Mouse (Mus musculus): Measurements from ENCODE around the gene Slc35e1. TPM values are rescaled to one million over a fixed set of nuclear protein-coding genes. Genes with fewer than 3 reads are reported as not detected.

Slc35e1 gene
- total and polyA plus RNA-seq, 2 experiments from 2014 or later = 6.7 to 35.7 TPM

- TF ChIP-seq CTCF (IDR thresholded peaks at IDR 0.05; ENCODE audit: low read depth) (no peak), EP300 (IDR thresholded peaks at IDR 0.05; ENCODE audit: low read depth) (no peak)
- H3K4me3 ChIP-seq (ENCODE audit: low read depth, low read length) = no peak overlapping the region
- no peak overlapping the region for H3K4me2 ChIP-seq (ENCODE audit: low read depth, low read length)
- H3K27me3 ChIP-seq (ENCODE audit: control insufficient read depth, insufficient read depth, low read length) = no peaks in the 10 kb centered on the region
- no peak overlapping the region for H3K9ac ChIP-seq (replicated peaks; ENCODE audit: low read depth, low read length)
- H3K36me3 ChIP-seq (replicated peaks; ENCODE audit: control insufficient read depth, insufficient read depth, low read length) = no peaks in the 10 kb centered on the region
- ATAC-seq (ENCODE audit: insufficient read depth, low read depth) = peak; percentile 87
- peak overlapping the region; percentile 63 for H3K27ac ChIP-seq (ENCODE audit: low read depth)
- 1% methylated on average over 2 of the region's 2 CpGs for WGBS
- H3K4me1 ChIP-seq (ENCODE audit: control insufficient read depth, insufficient read depth) = 0 out of 2 replicates have a peak, but pooled peaks cover 6% of the 10 kb centered on the region
- peak; percentile 52 for DNase-seq (ENCODE audit: low spot score)
- H3K9me3 ChIP-seq (replicated peaks; ENCODE audit: control insufficient read depth, low read length) = no peaks in the 10 kb centered on the region
These were observed 57.5 kb downstream of the Slc35e1 start for GRCm38 (mm10) chr8:72434952-72435351.

Small RNAs within 50 kb of the gene (microRNA-seq; reads per million reads assigned to microRNA genes)
- gene Gm28019 (not detected), gene Mir7068 (4.5 reads per million, percentile 19 among the genes with 10 or more reads in this experiment)

Other genes with a start within 250 kb of the Slc35e1 start
- gene Gm10282, start 187.4 kb downstream of the Slc35e1 start, total RNA-seq (2014; rRNA removed; ENCODE audit: low replicate concordance) = 0.15 and 3.0 TPM in 2 replicates
- 8.4 and 10.0 TPM in 2 replicates for gene Gm10282, start 187.4 kb downstream of the Slc35e1 start, polyA plus RNA-seq (2015; fragmentation: Nextera tagmentation; extraction: Ambion mirVana)
- 21.9 and 32.9 TPM in 2 replicates for gene Klf2, start 173.6 kb downstream of the Slc35e1 start, total RNA-seq (2014; rRNA removed; ENCODE audit: low replicate concordance)
- gene Klf2, start 173.6 kb downstream of the Slc35e1 start, polyA plus RNA-seq (2015; fragmentation: Nextera tagmentation; extraction: Ambion mirVana) = 17.7 and 21.3 TPM in 2 replicates
- 33.0 and 52.7 TPM in 2 replicates for gene Eps15l1, start 71.2 kb downstream of the Slc35e1 start, total RNA-seq (2014; rRNA removed; ENCODE audit: low replicate concordance)
- gene Eps15l1, start 71.2 kb downstream of the Slc35e1 start, polyA plus RNA-seq (2015; fragmentation: Nextera tagmentation; extraction: Ambion mirVana) = 23.2 and 24.9 TPM in 2 replicates
- 0.58 TPM in 1 of 2 replicates, not detected in the other for gene Calr3, start 48.7 kb downstream of the Slc35e1 start, total RNA-seq (2014; rRNA removed; ENCODE audit: low replicate concordance)
- gene Calr3, start 48.7 kb downstream of the Slc35e1 start, polyA plus RNA-seq (2015; fragmentation: Nextera tagmentation; extraction: Ambion mirVana) = 2.9 and 3.2 TPM in 2 replicates
- 2.7 and 10.8 TPM in 2 replicates for gene 1700030K09Rik, start 48.7 kb downstream of the Slc35e1 start, total RNA-seq (2014; rRNA removed; ENCODE audit: low replicate concordance)
- 5.7 and 5.9 TPM in 2 replicates for gene 1700030K09Rik, start 48.7 kb downstream of the Slc35e1 start, polyA plus RNA-seq (2015; fragmentation: Nextera tagmentation; extraction: Ambion mirVana)
- 17.0 and 26.4 TPM in 2 replicates for gene Cherp, start 17.4 kb downstream of the Slc35e1 start, total RNA-seq (2014; rRNA removed; ENCODE audit: low replicate concordance)
- gene Cherp, start 17.4 kb downstream of the Slc35e1 start, polyA plus RNA-seq (2015; fragmentation: Nextera tagmentation; extraction: Ambion mirVana) = 15.8 and 16.0 TPM in 2 replicates
- 6.0 and 17.0 TPM in 2 replicates for gene Med26, start 55.7 kb upstream of the Slc35e1 start, total RNA-seq (2014; rRNA removed; ENCODE audit: low replicate concordance)
- 6.2 and 6.6 TPM in 2 replicates for gene Med26, start 55.7 kb upstream of the Slc35e1 start, polyA plus RNA-seq (2015; fragmentation: Nextera tagmentation; extraction: Ambion mirVana)
- 101 and 108 TPM in 2 replicates for gene Smim7, start 78.5 kb upstream of the Slc35e1 start, total RNA-seq (2014; rRNA removed; ENCODE audit: low replicate concordance)
- gene Smim7, start 78.5 kb upstream of the Slc35e1 start, polyA plus RNA-seq (2015; fragmentation: Nextera tagmentation; extraction: Ambion mirVana) = 116 and 120 TPM in 2 replicates
- gene Tmem38a, start 79.4 kb upstream of the Slc35e1 start, total RNA-seq (2014; rRNA removed; ENCODE audit: low replicate concordance) = 278 and 325 TPM in 2 replicates
- 205 and 214 TPM in 2 replicates for gene Tmem38a, start 79.4 kb upstream of the Slc35e1 start, polyA plus RNA-seq (2015; fragmentation: Nextera tagmentation; extraction: Ambion mirVana)
- gene Nwd1, start 154.1 kb upstream of the Slc35e1 start, total RNA-seq (2014; rRNA removed; ENCODE audit: low replicate concordance) = 2.0 and 2.3 TPM in 2 replicates
- gene Nwd1, start 154.1 kb upstream of the Slc35e1 start, polyA plus RNA-seq (2015; fragmentation: Nextera tagmentation; extraction: Ambion mirVana) = 0.15 and 0.20 TPM in 2 replicates
- gene Sin3b, start 230.7 kb upstream of the Slc35e1 start, total RNA-seq (2014; rRNA removed; ENCODE audit: low replicate concordance) = 195 and 231 TPM in 2 replicates
- gene Sin3b, start 230.7 kb upstream of the Slc35e1 start, polyA plus RNA-seq (2015; fragmentation: Nextera tagmentation; extraction: Ambion mirVana) = 190 and 203 TPM in 2 replicates